Mouse (Mus musculus) urinary bladder, postnatal 10 days (tissue): ENCODE measurements around the gene Rad1.
"Not testable (repeated sequence)": the region's sequence is repeated elsewhere in the genome, so short reads cannot be mapped to it uniquely, and the experiment has no call there.

Source experiments
- DNase-seq: peaks from one replicate; pipeline ENCODE4 v3.0.0; 2022; ENCODE audit warnings: low spot score

Rad1 gene

GRCm38 (mm10) chr15:10485484-10486364, at the start of gene Rad1, which contains the start of gene Brix1:
TSS of gene Rad1 (plus strand) at chr15:10486018.
TSS of gene Brix1 (minus strand) at chr15:10485947.
- peak; percentile 84 for DNase-seq

DNA sequence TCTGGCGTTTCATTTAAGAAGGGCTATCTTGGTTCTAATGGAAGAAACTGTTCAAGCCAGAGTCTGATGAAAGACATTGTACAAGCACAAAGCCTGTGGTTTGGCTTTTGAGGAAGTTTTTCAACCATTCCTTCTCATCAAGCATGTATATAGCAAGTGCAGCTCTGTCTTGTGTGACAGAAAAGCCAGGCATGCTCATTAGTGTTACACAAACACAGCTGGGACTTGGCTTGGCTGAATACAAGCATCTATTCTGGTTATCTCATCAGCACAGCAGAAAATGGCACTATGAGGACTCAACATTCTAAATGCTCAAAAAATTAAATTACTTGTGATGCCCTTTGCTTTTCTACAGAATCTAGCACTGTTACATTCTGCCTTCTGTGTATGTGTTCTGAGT, 48.9 kb upstream of the Rad1 start:
- no peak for DNase-seq

GRCm38 (mm10) chr15:10439963-10440362, 45.9 kb upstream of the Rad1 start:
- DNase-seq: no peak

DNA sequence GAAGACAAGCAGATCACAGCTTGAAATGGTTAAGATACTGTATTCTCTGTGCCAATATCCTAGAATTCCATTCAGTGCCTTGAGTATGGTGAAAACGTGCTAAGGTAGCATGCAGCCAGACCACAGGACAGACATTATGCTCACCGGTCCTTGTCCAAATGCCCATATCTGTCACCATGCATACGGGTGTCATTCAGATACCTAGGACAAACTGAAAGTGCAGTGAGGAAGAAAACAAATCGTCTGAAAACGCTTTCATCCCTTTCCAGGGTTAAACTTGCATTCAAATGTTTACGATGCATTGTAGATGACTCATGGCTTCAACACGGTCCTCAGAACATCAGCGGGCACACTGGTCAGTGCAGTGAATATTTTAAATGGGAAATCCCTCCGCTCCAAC, 44.3 kb upstream of the Rad1 start:
- no peak for DNase-seq

GRCm38 (mm10) chr15:10442275-10442674, 43.5 kb upstream of the Rad1 start:
- no peak for DNase-seq

- DNase-seq: no peak
These were observed 38.7 kb upstream of the Rad1 start for GRCm38 (mm10) chr15:10447102-10447501.

- no peak for DNase-seq
These were observed 24.8 kb upstream of the Rad1 start for GRCm38 (mm10) chr15:10460986-10461385.

DNA sequence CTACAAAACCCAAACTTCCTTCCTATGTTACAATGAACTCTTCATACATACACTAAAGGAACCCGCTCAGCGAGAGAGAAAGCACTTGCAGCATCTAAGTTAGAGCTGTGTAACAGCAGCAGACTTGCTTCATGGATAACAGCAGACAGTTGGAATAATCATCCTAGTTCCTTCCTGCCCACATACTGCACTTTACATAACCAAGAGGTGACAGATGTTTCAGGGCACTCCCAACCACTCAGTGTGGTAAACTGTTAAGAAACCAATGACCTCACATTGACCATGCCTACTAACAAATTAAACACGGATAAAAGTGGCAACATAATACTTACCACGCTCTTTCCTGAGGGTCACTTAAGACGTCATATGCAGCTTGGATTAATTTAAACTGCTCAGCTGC, 22.3 kb upstream of the Rad1 start:
- DNase-seq: no peak

DNA sequence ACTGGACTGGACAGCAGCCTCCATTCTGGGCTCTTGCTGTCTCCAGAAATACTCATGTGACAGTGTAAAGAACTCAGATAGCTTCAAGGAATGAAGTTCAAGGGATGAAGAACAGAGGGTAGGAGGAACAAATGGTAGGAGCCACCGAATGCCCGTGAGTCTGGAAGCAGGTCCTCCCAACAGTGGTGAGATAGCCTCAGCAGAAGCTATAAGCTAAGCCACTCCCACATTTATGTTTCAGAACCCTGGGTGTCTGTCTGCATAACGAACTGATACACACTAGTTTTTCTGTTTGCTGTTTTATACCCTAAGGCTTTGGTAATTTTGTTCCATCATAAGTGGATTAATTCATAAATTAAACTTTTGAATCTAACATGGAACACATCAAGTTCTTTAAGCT, 21.1 kb upstream of the Rad1 start:
- DNase-seq: no peak

DNA sequence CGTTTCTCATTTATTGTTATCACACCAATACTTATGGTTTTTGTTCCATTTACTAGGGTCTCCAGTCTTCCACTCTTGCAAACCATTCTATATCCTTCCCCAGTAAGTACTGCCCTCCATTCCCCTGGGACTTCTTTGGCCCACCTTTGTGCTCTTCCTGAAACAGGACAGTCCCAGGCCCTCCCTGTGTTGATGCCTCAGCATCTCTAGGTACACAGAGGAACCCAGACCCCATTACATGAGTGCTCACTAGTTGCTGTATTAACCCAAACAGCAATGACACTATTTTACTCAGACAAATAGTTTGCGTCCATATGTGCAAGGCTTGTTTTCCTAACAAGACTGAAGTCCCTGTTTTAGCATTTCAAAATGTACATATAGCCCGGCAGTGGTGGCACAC, 17.1 kb upstream of the Rad1 start:
- DNase-seq: no peak

GRCm38 (mm10) chr15:10469641-10470150, 16.1 kb upstream of the Rad1 start:
- DNase-seq: no peak

GRCm38 (mm10) chr15:10470151-10470831, 15.5 kb upstream of the Rad1 start, which contains the start of gene Dnajc21:
TSS of gene Dnajc21 (minus strand) at chr15:10470516.
- peak; percentile 45 for DNase-seq

DNA sequence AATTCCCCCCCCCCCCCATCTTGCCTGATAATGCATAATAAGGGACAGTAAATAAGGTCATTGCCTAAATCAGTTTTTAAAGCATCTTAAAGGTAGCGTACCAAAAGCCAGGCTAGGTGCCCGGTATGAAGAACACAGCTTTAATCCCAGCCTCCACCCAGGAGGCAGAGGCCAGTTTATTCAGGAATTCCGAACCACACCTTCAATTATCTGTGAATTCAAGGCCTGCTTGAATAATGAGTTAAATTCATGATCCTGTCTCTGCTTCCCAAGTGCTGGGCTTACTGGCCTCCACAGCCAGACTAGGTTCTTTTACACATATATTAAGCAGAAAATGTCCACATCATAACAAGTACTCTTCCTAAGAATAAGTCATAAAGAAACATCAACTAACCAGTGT, 14.9 kb upstream of the Rad1 start:
- DNase-seq: no peak

- no peak for DNase-seq
These were observed 584 bp downstream of the Rad1 start for GRCm38 (mm10) chr15:10486365-10486839.

- DNase-seq: no peak
These were observed 1.4 kb downstream of the Rad1 start for GRCm38 (mm10) chr15:10487246-10487645.

DNA sequence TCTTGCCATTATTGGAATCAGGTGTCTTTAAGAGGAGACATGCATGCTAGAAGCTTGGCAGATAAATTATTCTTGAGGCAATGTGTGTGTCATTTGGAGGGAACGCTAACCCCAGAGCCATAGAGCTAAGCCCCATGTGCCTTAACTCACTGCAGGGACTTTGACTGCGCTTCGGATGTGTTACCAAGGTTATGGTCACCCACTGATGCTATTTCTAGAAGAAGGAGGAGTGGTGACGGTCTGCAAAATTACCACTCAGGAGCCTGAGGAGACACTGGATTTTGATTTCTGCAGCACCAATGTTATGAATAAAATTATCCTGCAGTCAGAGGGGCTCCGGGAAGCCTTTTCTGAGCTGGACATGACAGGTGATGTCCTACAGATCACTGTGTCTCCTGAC, 4.3 kb downstream of the Rad1 start:
- DNase-seq: no peak

DNA sequence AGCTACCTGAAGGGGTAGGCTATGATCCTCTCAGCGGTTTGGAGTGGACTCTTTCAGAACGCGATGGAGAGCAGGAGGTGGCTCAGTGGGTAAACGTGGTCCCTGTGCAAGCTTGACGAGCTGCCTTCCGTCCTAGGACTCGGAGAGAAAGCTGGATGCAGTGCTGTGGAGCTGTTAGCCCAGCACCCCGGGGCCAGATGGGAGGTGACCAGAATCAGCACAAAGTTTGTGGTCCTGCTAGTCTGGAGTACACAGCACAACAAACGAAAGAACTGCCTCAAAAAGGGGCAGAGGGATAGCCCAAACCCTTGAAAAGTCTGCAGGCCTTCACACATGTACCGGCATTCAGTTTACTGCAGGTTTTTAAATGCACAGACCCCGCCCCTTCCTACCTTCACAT, 10.1 kb downstream of the Rad1 start:
- no peak for DNase-seq

DNA sequence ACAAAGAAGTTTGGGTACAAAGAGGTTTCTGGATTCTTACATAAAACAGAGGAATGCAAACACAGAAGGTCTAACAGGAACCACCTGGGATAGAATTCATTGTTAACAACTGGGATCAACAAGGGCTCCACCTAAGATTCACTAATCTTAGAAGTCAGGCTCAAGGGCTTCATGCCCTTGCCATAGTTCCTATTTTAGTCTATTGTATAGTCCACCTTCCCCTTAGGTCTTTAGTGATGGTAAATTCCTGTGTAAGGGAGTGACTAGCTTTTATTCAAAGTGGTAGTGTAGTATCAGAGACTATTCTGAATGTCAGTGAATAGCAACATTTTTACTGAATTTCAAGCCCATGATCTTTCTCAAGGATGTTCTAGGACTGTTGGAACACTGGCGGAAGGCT, 10.9 kb downstream of the Rad1 start:
- not testable (repeated sequence) for DNase-seq

DNA sequence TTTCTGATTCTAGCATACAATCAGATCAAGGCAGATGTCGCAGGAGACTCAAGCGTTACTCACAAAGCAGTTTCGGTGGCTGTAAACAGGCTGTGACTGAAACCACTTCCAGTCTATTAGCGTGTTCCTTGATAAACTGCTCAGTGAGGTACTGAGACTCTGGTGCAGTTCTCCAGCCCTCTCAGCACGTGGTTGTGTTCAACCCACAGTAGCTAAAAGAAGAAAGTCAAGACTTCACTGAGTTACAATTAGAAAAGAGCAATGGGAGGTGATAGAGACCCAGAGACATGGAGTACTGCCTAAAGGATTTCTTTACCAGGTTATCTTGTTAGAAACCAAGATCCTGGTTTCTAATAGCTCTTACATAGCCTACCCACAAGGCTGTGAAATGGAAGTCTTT, 13.8 kb downstream of the Rad1 start:
- DNase-seq: no peak

DNA sequence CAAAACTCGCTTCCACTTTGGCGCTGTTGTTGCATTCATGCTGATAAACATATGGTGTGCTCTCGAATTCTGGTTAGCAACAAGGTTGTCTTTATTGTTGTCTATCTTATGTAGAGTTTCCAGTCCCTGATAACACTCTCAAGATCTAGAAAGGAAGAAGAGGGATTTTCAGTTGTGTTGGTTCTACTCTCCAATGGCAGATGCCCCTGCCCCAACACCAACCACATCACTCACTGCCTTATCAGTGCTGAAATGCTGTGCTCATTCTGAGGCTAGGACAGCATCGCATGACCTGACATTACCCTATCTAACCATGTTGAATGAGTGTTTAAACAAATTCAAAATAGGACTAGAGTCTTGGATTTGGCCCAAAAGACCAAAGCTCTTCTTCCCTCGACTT, 14.2 kb downstream of the Rad1 start:
- no peak for DNase-seq

DNA sequence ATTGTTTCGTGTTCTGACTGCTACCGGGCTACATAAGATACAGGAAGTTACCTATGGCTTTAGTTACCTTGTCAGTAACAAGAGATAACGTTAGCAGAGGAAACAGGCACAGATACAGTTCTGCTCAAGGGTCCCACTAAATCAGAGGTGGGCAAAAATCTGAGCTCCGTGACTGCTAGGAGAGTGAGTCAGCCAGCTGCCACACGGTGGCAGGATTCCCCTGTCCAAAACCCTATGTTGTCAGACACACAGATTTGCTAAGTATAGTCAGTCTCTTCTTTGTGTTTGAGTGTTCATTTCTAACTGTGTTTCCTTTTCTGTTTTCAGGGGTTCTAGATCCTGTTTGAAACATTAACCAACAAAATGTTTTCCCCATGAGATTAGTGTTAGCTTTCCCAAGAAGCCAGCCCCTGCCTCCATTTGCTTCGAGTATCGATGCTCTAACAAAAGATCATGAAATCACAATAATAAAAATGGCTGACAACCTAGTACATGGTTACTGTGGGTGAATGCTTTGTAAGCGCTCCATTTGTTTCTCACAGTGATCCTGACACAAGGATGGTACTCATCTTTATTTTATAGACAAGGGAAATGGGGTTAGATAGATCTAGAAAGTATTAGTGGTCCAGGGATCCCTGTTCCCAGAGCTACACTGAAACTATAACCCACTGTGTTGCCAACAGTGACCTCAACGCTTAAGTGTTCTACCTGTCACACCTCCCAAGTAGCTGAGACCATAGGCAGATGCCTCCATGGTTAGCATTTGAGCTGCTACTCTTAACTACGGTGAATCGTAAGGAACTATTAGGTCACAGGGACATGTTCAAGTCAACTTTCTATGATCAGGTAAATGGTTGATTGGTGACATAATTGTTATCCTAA, 15.3 kb downstream of the Rad1 start:
- no peak for DNase-seq

DNA sequence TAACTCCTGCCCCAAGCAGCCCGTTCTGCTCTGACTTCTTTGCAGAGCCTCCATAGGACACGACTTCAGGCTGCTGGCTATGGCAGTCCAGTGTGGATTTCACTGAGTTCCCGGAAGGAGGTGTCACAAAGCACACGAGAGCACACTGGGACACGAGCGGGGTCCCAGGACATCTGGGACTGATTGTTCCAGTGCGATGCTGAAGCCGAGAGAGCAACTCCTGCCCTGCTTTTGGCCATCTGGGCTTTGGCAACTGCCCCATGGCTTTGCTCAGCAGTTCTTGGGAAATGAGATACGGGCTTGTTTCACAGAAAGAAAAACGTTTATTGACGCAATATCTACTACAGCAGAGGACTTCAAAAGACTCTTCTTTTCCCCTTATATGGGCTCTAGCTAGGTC, 20.3 kb downstream of the Rad1 start:
- no peak for DNase-seq
